Mouse (Mus musculus) embryo, embryonic 11.5 days (tissue): ENCODE results near the gene Gm21833.
"Not testable (repeated sequence)": the region's sequence is repeated elsewhere in the genome, so short reads cannot be mapped to it uniquely, and the experiment has no call there.

Experiments
- DNase-seq: peaks from one replicate; pipeline ENCODE4 v3.0.0-alpha.2; 2012; ENCODE audit warnings: low read depth, low spot score

Gm21833 gene

DNA sequence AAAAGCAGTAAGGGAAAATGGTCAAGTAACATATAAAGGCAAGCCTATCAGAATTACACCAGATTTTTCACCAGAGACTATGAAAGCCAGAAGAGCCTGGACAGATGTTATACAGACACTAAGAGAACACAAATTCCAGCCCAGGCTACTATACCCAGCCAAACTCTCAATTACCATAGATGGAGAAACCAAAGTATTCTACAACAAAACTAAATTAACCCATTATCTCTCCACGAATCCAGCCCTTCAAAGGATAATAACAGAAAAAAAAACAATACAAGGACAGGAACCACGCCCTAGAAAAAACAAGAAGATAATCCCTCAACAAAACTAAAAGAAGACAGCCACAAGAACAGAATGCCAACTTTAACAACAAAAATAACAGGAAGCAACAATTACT, at the start of gene Gm21833:
Gm21833 (plus strand) TSS at position 301 of the 400 bp plus-strand sequence.
- not testable (repeated sequence) for DNase-seq

DNA sequence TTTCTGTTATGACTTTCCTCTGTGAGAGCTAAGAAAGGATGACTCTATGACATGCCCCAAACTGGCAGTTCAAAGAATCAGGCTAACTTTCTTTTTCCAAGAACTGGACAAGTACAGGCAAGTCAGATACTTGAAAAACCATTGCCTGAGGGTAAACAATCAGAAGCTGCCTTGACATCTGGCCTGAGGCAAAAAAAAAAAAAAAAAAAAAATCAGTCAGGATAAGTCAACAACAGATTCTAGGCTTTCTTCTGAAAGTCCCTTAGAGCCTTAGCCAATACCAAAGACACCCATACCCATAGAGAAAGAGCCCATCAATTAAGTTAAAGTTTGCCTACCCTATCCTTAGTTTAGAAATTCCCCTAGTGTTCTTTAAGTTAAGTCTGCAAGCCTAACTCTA, 38.7 kb upstream of the Gm21833 start:
- no peak for DNase-seq

DNA sequence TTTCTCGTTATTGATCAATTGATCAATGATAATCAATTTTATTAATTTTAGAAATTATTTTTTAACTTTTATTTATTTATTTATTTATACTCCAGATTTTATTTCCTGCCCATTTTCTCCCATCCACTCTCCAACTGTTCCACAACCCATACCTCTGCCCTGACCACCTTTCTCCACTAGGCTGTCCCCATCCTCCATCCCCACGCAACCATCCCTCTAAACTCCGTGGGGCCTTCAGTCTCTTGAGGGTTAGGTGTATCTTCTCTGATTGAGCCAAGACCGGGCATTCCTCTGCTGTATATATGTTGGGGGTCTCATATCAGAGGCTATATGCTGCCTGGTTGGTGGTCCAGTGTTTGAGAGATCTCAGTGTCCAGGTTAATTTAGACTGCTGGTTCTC, 31.7 kb upstream of the Gm21833 start:
- no peak for DNase-seq

DNA sequence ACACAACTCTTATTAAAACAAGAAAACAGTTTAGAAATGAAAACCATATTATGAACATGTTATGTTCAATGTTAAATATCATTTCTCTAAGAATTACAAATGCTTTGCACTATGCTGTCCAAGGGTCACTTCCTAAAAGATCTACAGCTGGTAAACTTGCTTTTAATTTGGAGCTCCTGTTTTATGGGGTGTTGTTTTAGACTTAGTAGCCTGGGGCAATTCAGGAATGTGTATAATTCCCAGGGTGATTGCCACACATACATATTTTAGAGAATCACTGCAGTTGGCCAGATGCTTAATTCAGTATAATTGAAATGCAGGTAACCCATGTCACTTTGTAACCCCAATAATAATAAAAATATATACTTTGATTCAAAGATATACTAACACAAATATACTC, 12.9 kb upstream of the Gm21833 start:
- DNase-seq: no peak

DNA sequence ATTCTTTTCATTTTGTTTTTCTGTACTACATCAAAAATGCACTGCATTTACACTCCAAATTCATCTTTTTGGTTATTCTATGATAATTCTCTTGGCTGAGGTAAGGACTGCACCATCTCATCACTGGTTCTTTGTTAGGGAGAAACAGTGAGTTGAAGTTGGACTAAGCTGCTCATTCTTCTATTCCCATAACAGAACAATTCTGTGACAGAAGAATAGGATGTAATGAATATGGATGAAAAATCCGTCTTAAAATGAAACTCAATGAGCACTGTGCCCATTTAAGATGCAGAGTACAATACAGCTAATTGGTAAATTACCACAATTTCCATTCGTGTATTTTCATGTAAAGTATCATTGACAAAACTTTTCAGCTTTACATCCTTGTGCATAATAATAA, 11.6 kb upstream of the Gm21833 start:
- no peak for DNase-seq

DNA sequence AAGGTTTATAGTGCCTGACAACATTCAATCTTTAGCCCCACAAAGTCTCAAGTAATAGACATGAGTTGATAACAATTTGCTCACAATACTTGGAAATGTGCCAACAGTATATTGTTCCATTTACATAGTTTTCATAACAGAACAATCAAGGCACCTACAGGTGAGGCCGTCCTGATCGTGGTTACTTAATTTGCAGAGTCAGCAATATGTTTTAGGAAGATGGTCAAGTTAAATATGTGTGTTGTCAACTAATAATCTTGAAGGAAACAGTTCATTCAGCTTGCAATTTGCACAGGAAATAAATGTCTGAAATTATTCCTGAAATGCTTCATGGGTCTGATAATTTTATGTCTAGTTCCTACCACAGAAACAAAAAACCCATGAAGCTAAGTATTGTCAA, 27.6 kb downstream of the Gm21833 start:
- no peak for DNase-seq

DNA sequence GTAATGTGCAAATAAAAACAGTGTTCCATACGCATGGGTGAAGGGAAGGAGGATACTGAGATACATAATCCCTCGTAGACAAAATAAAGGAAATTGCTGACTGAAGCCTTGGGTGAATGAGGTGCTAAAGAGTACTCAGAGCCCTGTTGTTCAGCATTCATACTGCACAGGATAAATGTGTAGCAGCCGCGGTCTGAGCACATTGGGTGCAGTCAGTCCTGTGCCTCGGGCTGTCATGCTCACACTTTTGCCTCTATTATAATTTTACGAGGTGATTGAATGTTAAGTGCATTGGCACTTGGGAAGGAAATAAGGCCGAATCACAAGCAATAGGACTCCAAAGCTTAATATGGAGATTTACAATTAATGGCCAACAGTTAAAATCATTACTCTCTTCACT, 36.4 kb downstream of the Gm21833 start:
- DNase-seq: no peak
